Mouse (Mus musculus): ENCODE measurements around the gene Tbk1.

Gene Tbk1

DNA sequence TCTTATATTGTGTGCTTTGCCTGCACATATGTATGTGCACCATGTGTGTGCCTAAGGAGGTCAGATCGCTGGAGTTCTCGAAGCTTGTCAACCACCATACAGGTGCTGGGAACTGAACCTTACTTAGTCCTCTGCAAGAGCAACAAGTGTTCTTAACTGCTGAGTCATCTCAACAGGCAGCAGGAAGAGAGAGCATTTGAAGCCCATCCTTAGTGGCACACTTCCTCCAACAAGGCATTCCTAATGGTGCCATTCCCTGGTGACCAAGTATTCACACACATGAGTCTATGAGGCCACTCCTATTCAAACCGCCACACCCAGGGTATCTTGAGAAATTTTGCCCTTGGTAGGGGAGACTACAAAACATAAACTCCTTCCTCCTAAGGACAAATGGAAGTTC lies 44.4 kb downstream of the Tbk1 start:
- DNase-seq (ENCODE audit: low spot score in 2 of 2): no peak

DNA sequence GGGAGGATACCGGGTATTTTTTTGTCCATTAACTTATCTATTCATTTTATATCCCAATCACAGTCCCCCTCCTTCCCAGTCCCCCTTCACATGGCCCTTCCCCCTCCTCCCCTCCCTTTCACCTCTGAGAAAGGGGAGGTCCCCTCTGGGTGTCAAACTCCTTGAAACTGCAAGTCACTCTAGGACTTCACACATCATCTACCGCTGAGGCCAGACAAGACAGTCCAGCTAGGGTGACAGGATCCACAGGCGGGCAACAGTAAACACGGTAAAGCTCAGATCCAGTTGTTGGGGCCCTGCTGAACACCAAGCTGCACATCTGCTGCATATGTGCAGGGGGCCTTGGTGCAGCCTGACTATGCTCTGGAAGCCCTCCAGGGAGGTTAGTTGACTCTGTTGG lies 51.6 kb downstream of the Tbk1 start:
- no peak for DNase-seq (ENCODE audit: low spot score in 2 of 2)

- peak; percentile 67 to 79 for DNase-seq (ENCODE audit: low spot score in 2 of 2)
These were observed 53.3 kb downstream of the Tbk1 start for GRCm38 (mm10) chr10:121533137-121533872.

GRCm38 (mm10) chr10:121531541-121531940 lies 55.0 kb downstream of the Tbk1 start:
- DNase-seq (ENCODE audit: low spot score in 2 of 2): no peak

GRCm38 (mm10) chr10:121530365-121531003 lies 56.1 kb downstream of the Tbk1 start:
- no peak for DNase-seq (ENCODE audit: low spot score in 2 of 2)

- no peak for DNase-seq (ENCODE audit: low spot score in 2 of 2)
These were observed 57.3 kb downstream of the Tbk1 start for GRCm38 (mm10) chr10:121529261-121529660.

GRCm38 (mm10) chr10:121528470-121528869 lies 58.1 kb downstream of the Tbk1 start:
- no peak for DNase-seq (ENCODE audit: low spot score in 2 of 2)

DNA sequence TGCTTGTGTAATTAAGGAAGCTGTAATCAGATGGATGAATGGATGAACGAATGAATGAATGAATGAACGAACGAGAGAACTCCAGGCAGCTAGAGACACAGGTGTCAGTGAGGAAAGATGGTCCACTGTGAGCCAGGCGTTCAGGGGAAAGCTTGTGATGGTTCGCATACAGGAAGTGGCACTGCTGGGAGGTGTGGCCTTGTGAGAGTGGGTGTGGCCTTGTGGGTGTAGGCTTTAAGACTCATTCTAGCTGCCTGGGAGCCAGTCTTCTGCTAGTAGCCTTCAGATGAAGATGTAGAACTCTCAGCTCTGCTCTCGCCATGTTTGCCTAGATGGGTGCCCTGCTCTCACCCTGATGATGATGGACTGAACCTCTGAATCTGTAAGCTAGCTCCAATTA lies 59.5 kb downstream of the Tbk1 start:
- no peak for DNase-seq (ENCODE audit: low spot score in 2 of 2)

DNA sequence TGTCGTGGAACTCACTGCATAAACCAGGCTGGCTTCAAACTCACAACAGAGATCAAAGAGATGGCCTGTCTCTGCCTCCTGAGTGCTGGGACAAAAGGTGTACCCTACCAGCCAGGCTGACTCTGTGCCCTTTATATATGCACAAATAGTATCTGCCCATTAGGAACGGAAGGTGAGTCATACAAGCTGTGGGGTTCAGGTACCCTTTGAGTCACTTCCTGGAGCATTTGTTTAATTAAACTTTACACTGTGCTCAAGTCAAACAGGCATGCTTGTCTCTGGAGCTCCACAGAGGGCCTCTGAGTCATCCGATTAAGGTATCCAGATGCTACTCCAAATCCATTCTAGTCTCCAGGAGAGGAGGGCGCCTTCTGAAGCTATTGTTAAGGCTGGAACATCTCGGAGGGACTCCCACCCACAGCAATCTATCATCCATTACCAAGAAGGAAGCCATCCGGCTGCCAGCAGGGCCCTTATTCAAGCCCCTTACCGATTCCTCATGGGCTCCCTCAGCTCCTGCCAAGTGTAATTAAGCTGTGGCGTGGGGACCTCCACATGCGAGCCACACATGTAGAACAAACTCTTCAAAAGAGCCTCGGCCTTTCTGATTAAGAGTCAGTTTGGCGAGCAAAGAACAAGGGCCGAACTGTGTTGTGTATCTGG lies 65.5 kb downstream of the Tbk1 start:
- DNase-seq (ENCODE audit: low spot score in 2 of 2): no peak

DNA sequence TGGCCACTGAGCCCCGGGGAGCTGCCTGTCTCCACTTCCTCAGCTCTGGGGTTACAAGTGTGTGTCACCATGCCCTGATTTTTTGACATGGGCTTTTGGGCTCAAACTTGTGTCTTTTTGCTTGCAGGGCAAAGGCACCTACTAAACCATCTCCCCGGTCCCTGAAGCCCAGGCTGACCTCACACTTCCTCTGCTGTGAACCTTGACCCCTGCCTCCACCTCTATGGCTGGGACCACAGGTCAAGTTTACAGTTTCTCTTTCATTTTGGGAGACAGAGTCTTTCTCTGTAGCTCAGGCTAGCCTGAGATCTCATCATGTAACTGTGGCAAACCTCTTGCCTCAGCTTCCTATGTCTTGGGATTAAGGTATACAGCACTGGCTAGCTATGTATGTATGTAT lies 66.9 kb downstream of the Tbk1 start:
- DNase-seq (ENCODE audit: low spot score in 2 of 2): no peak

DNA sequence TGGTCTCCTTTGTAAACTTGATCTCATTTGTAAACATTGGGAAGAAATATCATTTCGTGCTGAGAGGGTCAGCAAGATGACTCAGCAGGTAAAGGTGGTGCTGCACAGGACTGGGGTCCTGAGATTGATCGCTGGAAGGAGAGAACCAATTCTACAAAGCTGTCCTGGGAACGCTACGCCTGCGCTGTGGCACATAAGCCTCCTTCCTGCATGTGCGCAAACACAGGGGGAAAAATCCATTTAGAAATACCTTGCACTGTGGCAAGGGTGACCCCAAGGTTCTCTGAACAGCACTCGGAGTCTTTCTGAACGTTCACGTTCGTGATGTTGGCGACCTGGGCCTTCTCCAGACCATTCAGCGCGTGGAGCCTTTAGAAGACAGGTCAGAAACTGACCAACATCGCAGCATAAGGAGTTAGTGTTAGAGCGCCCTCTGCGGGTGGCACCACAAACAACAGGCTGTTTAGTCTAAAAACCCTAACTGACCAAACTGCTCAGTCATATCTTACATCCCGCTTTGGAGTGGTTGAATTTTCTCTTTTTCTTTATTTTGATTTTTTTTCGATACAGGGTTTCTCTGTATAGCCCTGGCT lies 70.5 kb downstream of the Tbk1 start:
- peak; percentile 80 to 86 for DNase-seq (ENCODE audit: low spot score in 2 of 2)

DNA sequence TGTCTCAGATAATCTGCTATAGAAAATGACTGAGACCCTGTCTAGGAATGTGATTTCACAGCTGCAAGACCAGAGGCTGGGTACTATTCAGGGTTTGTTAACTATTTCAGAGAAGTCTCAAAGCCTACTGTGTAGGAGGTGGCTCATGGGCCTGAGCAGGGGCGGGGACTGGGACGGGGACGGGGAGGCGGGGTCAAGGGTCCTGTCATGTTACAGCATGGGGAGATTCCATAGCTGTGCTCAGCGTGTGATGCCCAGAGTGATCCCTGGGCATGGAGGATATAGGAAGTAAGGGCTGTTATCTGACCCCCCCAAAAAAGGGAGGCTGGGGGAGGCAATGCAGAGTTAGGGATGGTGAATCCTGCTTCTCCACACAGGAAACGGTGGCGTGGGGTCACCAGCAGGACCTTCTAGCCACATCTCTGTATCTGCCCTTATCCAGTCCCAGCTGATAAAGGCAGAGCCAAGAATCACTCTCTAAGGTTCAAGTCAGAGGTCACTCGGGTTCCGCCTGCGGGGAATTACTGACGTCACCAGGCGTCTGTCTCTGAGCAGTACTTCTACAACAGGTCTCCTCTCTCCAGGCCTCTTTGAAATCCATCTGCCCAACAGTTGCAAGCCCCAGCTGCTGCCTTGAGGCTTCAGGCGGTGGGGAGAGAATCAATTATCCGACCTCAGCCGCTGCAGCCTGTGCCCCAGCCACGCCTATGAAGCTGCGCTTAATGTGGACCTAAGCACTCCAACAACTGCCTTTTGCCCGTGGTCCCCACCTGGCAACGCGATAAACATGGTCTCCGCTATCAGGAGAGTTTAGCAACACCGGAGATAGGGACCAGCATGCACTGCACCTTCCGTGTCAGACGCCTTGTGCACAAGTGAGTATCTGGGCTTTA lies 76.6 kb downstream of the Tbk1 start:
- no peak for DNase-seq (ENCODE audit: low spot score in 2 of 2)

GRCm38 (mm10) chr10:121507755-121508544 lies 78.6 kb downstream of the Tbk1 start:
- no peak for DNase-seq (ENCODE audit: low spot score in 2 of 2)

- peak; percentile 62 to 70 for DNase-seq (ENCODE audit: low spot score in 2 of 2)
These were observed 79.6 kb downstream of the Tbk1 start for GRCm38 (mm10) chr10:121506731-121507583.

DNA sequence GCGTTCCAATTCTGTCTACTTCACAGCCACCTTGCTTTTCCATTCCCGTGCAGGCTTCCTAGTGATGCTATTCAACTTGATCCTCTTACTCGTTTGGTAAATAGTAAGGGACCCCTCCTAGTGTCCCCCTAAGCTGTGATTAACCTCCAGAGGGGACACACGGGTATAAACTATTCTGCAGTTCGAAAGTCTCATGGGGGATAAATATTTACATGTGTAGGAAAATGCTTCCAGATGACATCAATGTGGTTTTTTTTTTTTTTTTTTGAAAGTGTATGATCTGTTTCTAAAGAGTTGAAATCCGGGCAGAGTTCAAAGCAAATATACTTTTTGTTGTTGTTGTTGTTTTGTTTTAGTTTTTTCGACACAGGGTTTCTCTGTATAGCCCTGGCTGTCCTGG lies 80.7 kb downstream of the Tbk1 start:
- DNase-seq (ENCODE audit: low spot score in 2 of 2): no peak

- peak; percentile 86 to 91 for DNase-seq (ENCODE audit: low spot score in 2 of 2)
These were observed 81.3 kb downstream of the Tbk1 start for GRCm38 (mm10) chr10:121504973-121505911.

- no peak for DNase-seq (ENCODE audit: low spot score in 2 of 2)
These were observed 85.4 kb downstream of the Tbk1 start for GRCm38 (mm10) chr10:121501160-121501559.

DNA sequence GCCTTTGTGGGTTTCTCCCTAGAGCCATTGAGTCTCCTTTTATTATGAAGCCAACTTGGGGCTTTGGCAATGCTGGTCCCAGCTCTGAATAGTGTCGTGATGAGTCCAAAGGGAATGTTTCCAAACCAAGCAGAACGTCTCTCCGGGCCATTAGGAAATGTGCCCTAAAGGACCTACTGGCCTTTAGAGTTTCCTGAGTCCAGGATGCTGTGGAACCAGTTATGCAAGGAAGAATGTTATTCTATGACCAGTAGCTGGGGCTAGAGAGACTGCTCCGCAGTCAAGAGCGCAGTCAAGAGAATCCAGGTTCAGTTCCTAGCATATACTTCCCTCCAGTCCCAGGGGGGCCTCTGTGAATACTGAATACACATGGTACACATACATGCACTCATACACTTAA lies 86.6 kb downstream of the Tbk1 start:
- no peak for DNase-seq (ENCODE audit: low spot score in 2 of 2)

DNA sequence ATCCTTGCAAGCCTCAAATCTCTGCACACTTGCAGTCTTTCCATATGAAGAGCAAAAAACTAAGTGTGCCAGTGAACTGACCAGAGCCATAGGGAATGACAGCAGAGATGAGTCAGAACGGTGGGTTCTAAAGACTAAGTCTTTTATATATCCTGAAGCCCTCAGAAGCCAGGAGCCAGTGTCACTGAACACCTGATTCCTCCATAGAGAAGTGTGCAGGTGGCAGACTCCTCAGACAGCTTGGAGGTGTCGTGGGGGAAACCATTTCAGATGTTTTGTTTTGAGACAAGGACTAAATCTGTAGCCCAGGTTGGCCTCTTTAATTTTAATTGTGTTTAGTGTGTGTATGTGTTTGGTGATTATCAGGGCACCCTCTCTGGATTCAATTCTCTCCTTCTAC lies 87.5 kb downstream of the Tbk1 start:
- no peak for DNase-seq (ENCODE audit: low spot score in 2 of 2)

Measured in right cerebral cortex, postnatal 10 days (tissue).